Mouse (Mus musculus) stomach, embryonic 16.5 days (tissue): ENCODE measurements at regions not wholly inside any gene's neighbourhood (a gene's known extent, or its start where the extent isn't known, plus 50 kb on each side); places are given as distances from the start of the nearest gene placed in this dataset.

Source experiments
- ATAC-seq: fragments of 200-750 bp; cut with Nextera tagmentation; 2 replicates; pipeline ENCODE4 v1.8.0; 2017; ENCODE audit warnings: moderate number of reproducible peaks, moderate TSS enrichment; ENCODE audit not compliant: insufficient read depth, low FRiP score
- H3K27ac ChIP-seq: fragments of 300-500 bp; sonication (generic); 2 replicates; pipeline ENCODE4 v1.5.1; 2014; ENCODE audit warnings: low read length
- H3K27me3 ChIP-seq: fragments of 300-500 bp; sonication (generic); 2 replicates; pipeline ENCODE4 v1.6.1; 2014; ENCODE audit warnings: low read length, control low read depth, mixed read lengths; ENCODE audit not compliant: control insufficient read depth, insufficient read depth
- H3K36me3 ChIP-seq: fragments of 300-500 bp; sonication (generic); 2 replicates; pipeline ENCODE4 v1.6.1; 2014; ENCODE audit warnings: low read length; ENCODE audit not compliant: control insufficient read depth, insufficient read depth
- H3K4me1 ChIP-seq: fragments of 300-500 bp; sonication (generic); 2 replicates; pipeline ENCODE4 v1.6.1; 2014; ENCODE audit warnings: low read length, control low read depth, mixed read lengths; ENCODE audit not compliant: control insufficient read depth, insufficient read depth
- H3K4me2 ChIP-seq: fragments of 300-500 bp; sonication (generic); 2 replicates; pipeline ENCODE4 v1.6.1; 2014; ENCODE audit warnings: low read depth, low read length, mixed read lengths
- H3K4me3 ChIP-seq: fragments of 300-500 bp; sonication (generic); replicated peaks from 2 replicates; pipeline ENCODE4 v1.5.1; 2014; ENCODE audit warnings: mild to moderate bottlenecking, low read length
- H3K9ac ChIP-seq: fragments of 300-500 bp; sonication (generic); 2 replicates; pipeline ENCODE4 v1.6.1; 2014; ENCODE audit warnings: low read length
- H3K9me3 ChIP-seq: fragments of 300-500 bp; sonication (generic); replicated peaks from 2 replicates; pipeline ENCODE4 v1.6.1; 2016; ENCODE audit warnings: low read length, control low read depth; ENCODE audit not compliant: control insufficient read depth
- WGBS: fragments of 180-500 bp; shearing (Covaris S2); extraction: QIAGEN DNeasy Blood & Tissue Kit; methylation state at CpG from one replicate; pipeline ENCODE4 v1.1.7; 2014; 5-methylcytosine and 5-hydroxymethylcytosine counted together

DNA sequence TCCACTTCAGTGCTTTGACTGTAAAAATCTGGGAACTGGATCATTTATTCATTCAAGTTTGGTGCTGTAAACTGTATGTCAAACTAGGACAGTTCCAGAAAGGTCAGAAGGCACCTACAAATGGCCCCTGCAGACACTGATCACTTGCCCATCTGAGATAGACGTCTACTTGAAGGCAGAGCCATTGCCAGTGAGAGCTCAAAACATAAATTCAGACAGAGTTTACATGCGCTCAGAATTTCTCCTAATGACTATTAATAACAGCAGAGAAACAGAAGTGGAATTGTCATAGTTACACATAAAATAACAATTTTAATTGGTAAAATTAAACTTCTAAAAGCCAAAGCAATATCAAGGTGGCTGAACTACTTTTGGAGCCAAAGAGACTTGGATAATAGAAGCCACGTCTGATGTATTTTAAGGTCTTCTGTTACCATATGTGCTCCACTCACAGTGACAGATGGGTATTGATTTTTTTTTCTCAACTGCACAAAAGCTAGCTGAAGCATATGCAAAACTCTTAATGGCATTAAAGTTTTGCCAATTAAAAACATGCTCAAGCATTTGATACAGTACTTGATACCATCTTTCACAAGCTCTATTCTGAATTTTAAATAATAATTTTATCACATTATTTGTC lies 401.8 kb downstream of the Nova1 start:
- no peak overlapping the region for H3K4me3 ChIP-seq
- no peaks in the 10 kb centered on the region for H3K27me3 ChIP-seq
- no peak overlapping the region for H3K27ac ChIP-seq
- no peaks in the 10 kb centered on the region for H3K4me1 ChIP-seq
- H3K36me3 ChIP-seq: no peaks in the 10 kb centered on the region
- no peak overlapping the region for H3K4me2 ChIP-seq
- no peak overlapping the region for H3K9ac ChIP-seq
- H3K9me3 ChIP-seq: no peaks in the 10 kb centered on the region
- ATAC-seq: no peak
- 59% methylated on average over 3 of the region's 3 CpGs for WGBS

DNA sequence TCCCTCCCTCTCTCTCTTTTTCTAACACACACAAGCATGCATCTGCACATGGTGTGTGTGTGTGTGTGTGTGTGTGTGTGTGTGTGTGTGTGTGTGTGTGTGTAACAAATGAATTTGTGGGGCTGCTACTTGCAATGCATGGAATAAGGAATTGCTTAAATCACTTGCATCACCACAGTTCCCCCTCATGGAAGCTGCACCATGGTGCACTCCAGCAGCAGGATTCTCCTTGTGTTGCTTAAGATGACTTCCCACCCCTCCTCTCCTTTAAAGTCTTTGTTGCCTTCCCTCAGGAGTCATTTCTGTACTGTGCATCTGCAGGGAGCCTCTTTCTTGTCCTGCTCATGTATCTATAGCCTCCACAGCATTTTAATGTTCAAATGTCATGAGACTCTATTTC lies 402.5 kb downstream of the Nova1 start:
- no peak for ATAC-seq
- no peaks in the 10 kb centered on the region for H3K4me1 ChIP-seq
- no peak overlapping the region for H3K4me3 ChIP-seq
- no peaks in the 10 kb centered on the region for H3K27me3 ChIP-seq
- H3K9ac ChIP-seq: no peak overlapping the region
- no peak overlapping the region for H3K27ac ChIP-seq
- H3K36me3 ChIP-seq: no peaks in the 10 kb centered on the region
- no peak overlapping the region for H3K4me2 ChIP-seq
- H3K9me3 ChIP-seq: no peaks in the 10 kb centered on the region

DNA sequence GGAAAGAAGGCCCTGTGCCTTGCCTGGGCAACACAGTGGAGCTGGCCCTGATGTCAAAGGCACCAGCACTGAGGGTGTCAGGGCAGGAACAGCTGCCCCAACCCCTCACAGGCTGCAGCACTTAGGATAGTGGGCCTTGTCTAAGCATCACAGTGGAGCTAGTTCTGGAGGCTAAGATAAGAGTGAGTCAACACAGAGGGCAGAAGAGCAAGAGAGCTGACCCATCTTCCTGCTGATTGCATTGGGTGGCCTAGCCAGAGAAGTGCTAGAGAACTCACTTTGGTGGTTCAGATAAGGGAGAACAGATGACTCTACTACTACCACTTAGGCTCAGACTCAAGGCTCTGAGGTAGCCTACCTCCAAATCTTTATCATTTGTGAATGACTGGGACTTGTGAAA lies 413.1 kb downstream of the Nova1 start:
- Histone ChIP-seq H3K27ac (no peak overlapping the region), H3K27me3 (no peaks in the 10 kb centered on the region), H3K4me1 (no peaks in the 10 kb centered on the region), H3K9me3 (no peaks in the 10 kb centered on the region), H3K36me3 (no peaks in the 10 kb centered on the region), H3K4me2 (no peak overlapping the region), H3K4me3 (no peak overlapping the region), H3K9ac (no peak overlapping the region)
- ATAC-seq: no peak

DNA sequence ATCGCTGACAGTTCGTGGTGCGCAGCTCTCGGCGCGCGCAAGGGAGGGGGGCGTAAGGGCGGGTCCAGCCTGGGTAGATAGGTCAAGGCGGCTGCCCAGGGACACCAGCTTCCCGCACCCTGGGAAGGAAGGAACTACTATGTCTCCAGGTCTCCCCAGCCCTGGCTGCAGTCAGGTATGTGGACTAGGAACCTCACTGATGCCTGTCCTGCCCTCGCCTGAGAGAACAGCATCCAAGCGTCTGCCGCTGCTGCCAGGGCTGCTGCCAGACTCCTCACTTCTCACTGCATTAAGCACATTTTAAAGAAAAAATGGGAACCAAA lies 419.1 kb downstream of the Nova1 start:
- H3K4me2 ChIP-seq: peak overlapping the region; percentile 78
- no peaks in the 10 kb centered on the region for H3K27me3 ChIP-seq
- H3K9me3 ChIP-seq: no peaks in the 10 kb centered on the region
- no peak overlapping the region for H3K27ac ChIP-seq
- peak overlapping the region; percentile 51 for H3K9ac ChIP-seq
- no peak for ATAC-seq
- H3K36me3 ChIP-seq: no peaks in the 10 kb centered on the region
- no peaks in the 10 kb centered on the region for H3K4me1 ChIP-seq
- under 1% methylated on average over 14 of the region's 14 CpGs for WGBS
- H3K4me3 ChIP-seq: peak overlapping the region; percentile 52

DNA sequence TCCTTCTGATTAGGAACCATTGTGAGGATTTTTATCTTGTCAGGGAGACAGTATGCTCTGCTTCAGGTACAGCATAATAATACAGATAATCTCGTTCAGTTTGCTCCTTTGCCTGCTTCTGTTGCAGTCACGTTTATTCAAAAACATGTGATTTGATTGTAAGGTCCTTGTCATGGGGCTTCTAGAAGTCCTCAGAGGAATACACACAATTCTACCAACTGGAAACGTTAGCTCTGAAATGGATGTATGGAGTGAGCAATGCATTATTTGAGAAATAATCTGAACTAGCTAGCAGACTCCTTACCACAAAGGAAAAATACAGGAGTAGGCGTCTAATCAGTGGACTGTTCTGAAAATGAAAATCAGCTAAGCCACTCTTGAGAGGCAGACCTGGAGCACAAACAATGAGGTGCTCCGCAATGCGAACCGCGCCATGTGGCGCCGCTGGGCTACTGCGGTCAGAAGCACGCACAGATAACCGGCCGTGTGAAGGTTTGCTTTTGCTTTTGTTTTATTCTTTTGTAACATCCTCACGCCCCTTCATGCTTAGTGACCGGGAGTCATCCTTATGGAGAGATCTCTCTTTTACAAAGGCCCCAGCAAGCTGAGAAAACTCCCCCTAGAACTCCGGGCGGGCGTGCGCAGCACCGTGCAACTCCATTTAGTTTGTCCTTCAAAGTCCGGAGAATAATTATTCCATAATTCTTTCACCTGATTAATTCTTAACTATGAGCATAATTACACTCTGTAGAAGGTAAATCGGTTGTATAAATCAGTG lies 419.7 kb downstream of the Nova1 start:
- H3K4me2 ChIP-seq: peak overlapping the region; percentile 78
- H3K4me1 ChIP-seq: no peaks in the 10 kb centered on the region
- H3K27me3 ChIP-seq: no peaks in the 10 kb centered on the region
- H3K36me3 ChIP-seq: no peaks in the 10 kb centered on the region
- ATAC-seq: no peak
- H3K9ac ChIP-seq: peak overlapping the region; percentile 51
- no peak overlapping the region for H3K27ac ChIP-seq
- peak overlapping the region; percentile 52 for H3K4me3 ChIP-seq
- H3K9me3 ChIP-seq: no peaks in the 10 kb centered on the region
- 6% methylated on average over 23 of the region's 23 CpGs for WGBS

DNA sequence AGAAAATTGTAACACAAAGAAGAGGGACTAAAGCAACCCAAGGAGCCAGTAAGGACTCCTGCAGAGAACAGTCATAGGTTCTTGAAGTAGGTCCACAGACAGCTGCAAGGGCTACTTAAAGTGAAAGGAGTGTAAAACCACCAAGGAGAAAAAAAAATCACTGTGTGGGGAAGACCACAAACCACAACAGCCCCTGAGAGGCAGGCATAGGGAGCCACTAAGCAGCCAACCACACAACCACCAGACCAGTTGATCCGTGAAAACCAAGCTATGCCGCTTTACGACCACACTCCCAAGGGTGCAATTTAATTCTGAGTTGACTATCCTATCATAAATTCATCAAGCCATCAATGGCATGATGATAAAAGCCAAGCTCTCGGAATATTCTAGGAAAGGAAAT lies 423.5 kb downstream of the Nova1 start:
- ATAC-seq: no peak
- no peaks in the 10 kb centered on the region for H3K27me3 ChIP-seq
- no peak overlapping the region for H3K4me3 ChIP-seq
- H3K9me3 ChIP-seq: no peaks in the 10 kb centered on the region
- no peak overlapping the region for H3K4me2 ChIP-seq
- H3K27ac ChIP-seq: no peak overlapping the region
- 70% methylated on average over 4 of the region's 4 CpGs for WGBS
- no peaks in the 10 kb centered on the region for H3K36me3 ChIP-seq
- H3K4me1 ChIP-seq: no peaks in the 10 kb centered on the region
- no peak overlapping the region for H3K9ac ChIP-seq

DNA sequence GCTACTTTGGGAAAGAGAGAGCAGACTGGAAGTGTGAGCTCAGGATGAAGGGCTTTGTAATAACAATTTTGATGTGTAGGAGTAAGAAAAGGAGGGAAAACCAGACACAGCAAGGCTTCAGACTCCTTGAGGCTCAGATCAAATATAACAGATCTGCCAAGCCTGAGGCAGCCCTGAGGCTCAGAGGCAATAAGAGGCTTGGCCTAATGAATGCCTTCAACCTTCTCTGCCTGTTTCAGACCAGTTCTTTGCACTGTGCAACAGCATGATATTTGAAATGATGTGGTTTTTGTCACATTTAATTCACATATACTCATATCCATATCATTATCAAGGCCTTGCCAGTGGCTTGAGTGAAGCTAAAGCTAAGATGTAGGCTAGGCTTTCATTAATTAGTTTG lies 425.0 kb downstream of the Nova1 start:
- no peak for ATAC-seq
- Histone ChIP-seq H3K27ac (no peak overlapping the region), H3K4me3 (no peak overlapping the region), H3K36me3 (no peaks in the 10 kb centered on the region), H3K9me3 (no peaks in the 10 kb centered on the region), H3K27me3 (no peaks in the 10 kb centered on the region), H3K4me1 (no peaks in the 10 kb centered on the region), H3K9ac (no peak overlapping the region), H3K4me2 (no peak overlapping the region)

DNA sequence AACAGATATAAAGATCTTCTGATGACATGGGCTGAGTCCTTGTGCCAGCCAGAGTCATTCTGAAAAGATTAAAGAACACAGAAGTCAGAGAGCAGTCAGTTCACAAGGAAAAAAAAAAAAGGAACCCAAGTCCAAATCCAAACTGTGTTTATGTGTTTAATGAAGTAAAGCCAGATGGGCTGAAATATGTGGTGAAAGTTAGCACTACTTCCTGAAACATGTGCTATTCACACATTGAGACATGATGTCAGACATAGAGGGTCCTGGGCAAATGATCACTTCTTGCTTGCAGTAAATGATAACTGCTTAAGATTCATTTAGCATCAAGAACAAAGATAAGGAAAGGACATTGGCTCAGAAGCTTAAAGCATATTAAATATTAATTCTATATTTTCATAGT lies 439.8 kb downstream of the Nova1 start:
- H3K27ac ChIP-seq: no peak overlapping the region
- H3K36me3 ChIP-seq: no peaks in the 10 kb centered on the region
- H3K4me2 ChIP-seq: no peak overlapping the region
- H3K27me3 ChIP-seq: no peaks in the 10 kb centered on the region
- no peak overlapping the region for H3K4me3 ChIP-seq
- no peaks in the 10 kb centered on the region for H3K9me3 ChIP-seq
- no peak overlapping the region for H3K9ac ChIP-seq
- ATAC-seq: no peak
- H3K4me1 ChIP-seq: no peaks in the 10 kb centered on the region

DNA sequence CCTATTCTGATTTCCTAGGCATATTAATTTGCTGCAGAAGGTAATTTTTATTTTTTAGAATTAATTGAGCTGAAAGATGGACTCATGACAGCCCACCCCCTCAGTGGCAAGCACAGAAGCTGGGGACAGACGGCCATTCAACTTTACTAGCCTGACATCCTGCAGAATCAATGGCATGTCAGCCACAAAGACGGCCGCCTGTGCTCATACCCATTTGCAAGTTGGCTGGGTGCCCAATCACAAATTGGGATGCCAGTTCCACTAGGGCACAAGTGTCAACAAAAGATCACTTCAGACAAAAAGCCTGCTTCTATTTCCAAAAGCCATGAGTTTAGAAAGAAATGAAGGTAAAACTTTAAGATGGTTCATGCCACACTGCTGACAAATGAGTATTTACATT lies 447.0 kb downstream of the Nova1 start:
- Histone ChIP-seq H3K9me3 (no peaks in the 10 kb centered on the region), H3K27me3 (no peaks in the 10 kb centered on the region), H3K4me2 (no peak overlapping the region), H3K36me3 (no peaks in the 10 kb centered on the region), H3K9ac (no peak overlapping the region), H3K27ac (no peak overlapping the region), H3K4me3 (no peak overlapping the region), H3K4me1 (no peaks in the 10 kb centered on the region)
- no peak for ATAC-seq
- WGBS: 60% methylated on average over 3 of the region's 3 CpGs
